Mouse (Mus musculus) liver, embryonic 14.5 days (tissue): Measurements from ENCODE around the gene Ptpn13.

Experiments used
- CTCF ChIP-seq: IDR thresholded peaks from 2 replicates; pipeline ENCODE4 v1.5.1; 2016; ENCODE audit warnings: antibody characterized with exemption, low read depth, control low read depth
- EP300 ChIP-seq: IDR thresholded peaks from 2 replicates; pipeline ENCODE4 v1.6.1; 2016; ENCODE audit warnings: antibody characterized with exemption, low read depth

GRCm38 (mm10) chr5:103514441-103514840 lies 89.4 kb downstream of the Ptpn13 start:
- TF ChIP-seq CTCF: no peak
- no peak for TF ChIP-seq EP300
